Mouse (Mus musculus): ENCODE data around the gene Hgf. TPM values are rescaled to one million over a fixed set of nuclear protein-coding genes. Genes with fewer than 3 reads are reported as not detected.

The Hgf gene
- polyA plus RNA-seq, 1 experiment from 2014 or later, result 0.42 TPM

GRCm38 (mm10) chr5:16601463-16601862 lies 48.2 kb downstream of the Hgf start:
- Histone ChIP-seq H3K9me3 (replicated peaks) (no peaks in the 10 kb centered on the region), H3K36me3 (no peaks in the 10 kb centered on the region), H3K27ac (replicated peaks) (no peak overlapping the region), H3K4me1 (no peaks in the 10 kb centered on the region), H3K4me3 (no peak overlapping the region), H3K27me3 (ENCODE audit: low read depth, poor library complexity, severe bottlenecking) (no peaks in the 10 kb centered on the region)
- DNase-seq (ENCODE audit: low spot score), result no peak
- WGBS, result 95% methylated on average over 1 of the region's 1 CpGs

- no peak for DNase-seq (ENCODE audit: low spot score)
- Histone ChIP-seq H3K9me3 (replicated peaks) (no peaks in the 10 kb centered on the region), H3K27ac (replicated peaks) (no peak overlapping the region), H3K4me1 (no peaks in the 10 kb centered on the region), H3K27me3 (ENCODE audit: low read depth, poor library complexity, severe bottlenecking) (no peaks in the 10 kb centered on the region), H3K4me3 (no peak overlapping the region), H3K36me3 (no peaks in the 10 kb centered on the region)
- 81% methylated on average over 1 of the region's 1 CpGs for WGBS
Measured at GRCm38 (mm10) chr5:16632996-16633395, 79.7 kb downstream of the Hgf start.

GRCm38 (mm10) chr5:16646417-16646816 lies 93.1 kb downstream of the Hgf start:
- Histone ChIP-seq H3K4me3 (no peak overlapping the region), H3K9me3 (replicated peaks) (no peaks in the 10 kb centered on the region), H3K27ac (replicated peaks) (no peak overlapping the region), H3K27me3 (ENCODE audit: low read depth, poor library complexity, severe bottlenecking) (no peaks in the 10 kb centered on the region), H3K36me3 (no peaks in the 10 kb centered on the region), H3K4me1 (no peaks in the 10 kb centered on the region)
- WGBS, result 77% methylated on average over 7 of the region's 7 CpGs
- DNase-seq (ENCODE audit: low spot score), result no peak

- no peak for DNase-seq (ENCODE audit: low spot score)
- H3K4me1 ChIP-seq, result no peaks in the 10 kb centered on the region
- no peak overlapping the region for H3K27ac ChIP-seq (replicated peaks)
- H3K36me3 ChIP-seq, result no peaks in the 10 kb centered on the region
- no peaks in the 10 kb centered on the region for H3K9me3 ChIP-seq (replicated peaks)
- no peak overlapping the region for H3K4me3 ChIP-seq
- H3K27me3 ChIP-seq (ENCODE audit: low read depth, poor library complexity, severe bottlenecking), result no peaks in the 10 kb centered on the region
Measured at GRCm38 (mm10) chr5:16647701-16648100, 94.4 kb downstream of the Hgf start.

- no peaks in the 10 kb centered on the region for H3K27me3 ChIP-seq (ENCODE audit: low read depth, poor library complexity, severe bottlenecking)
- no peaks in the 10 kb centered on the region for H3K4me1 ChIP-seq
- H3K9me3 ChIP-seq (replicated peaks), result no peaks in the 10 kb centered on the region
- no peak overlapping the region for H3K4me3 ChIP-seq
- H3K36me3 ChIP-seq, result no peaks in the 10 kb centered on the region
- DNase-seq (ENCODE audit: low spot score), result no peak
- H3K27ac ChIP-seq (replicated peaks), result no peak overlapping the region
- 96% methylated on average over 1 of the region's 1 CpGs for WGBS
Measured at GRCm38 (mm10) chr5:16650240-16650639, 96.9 kb downstream of the Hgf start.

- Histone ChIP-seq H3K4me3 (no peak overlapping the region), H3K27me3 (ENCODE audit: low read depth, poor library complexity, severe bottlenecking) (no peaks in the 10 kb centered on the region), H3K4me1 (no peaks in the 10 kb centered on the region), H3K27ac (replicated peaks) (no peak overlapping the region), H3K9me3 (replicated peaks) (no peaks in the 10 kb centered on the region), H3K36me3 (no peaks in the 10 kb centered on the region)
- WGBS, result 71% methylated on average over 7 of the region's 7 CpGs
- DNase-seq (ENCODE audit: low spot score), result no peak
Measured at GRCm38 (mm10) chr5:16654022-16654421, 100.7 kb downstream of the Hgf start.

Other genes starting within 250 kb of the Hgf start
- gene Gm28710, start 238.3 kb downstream of the Hgf start, polyA plus RNA-seq (2016; fragmentation: Nextera tagmentation; extraction: Ambion mirVana), result not detected in 2 replicates

All from midbrain, embryonic 10.5 days (tissue).